ENCODE assay signal across 8 mouse cellular contexts in the genomic region with DNA sequence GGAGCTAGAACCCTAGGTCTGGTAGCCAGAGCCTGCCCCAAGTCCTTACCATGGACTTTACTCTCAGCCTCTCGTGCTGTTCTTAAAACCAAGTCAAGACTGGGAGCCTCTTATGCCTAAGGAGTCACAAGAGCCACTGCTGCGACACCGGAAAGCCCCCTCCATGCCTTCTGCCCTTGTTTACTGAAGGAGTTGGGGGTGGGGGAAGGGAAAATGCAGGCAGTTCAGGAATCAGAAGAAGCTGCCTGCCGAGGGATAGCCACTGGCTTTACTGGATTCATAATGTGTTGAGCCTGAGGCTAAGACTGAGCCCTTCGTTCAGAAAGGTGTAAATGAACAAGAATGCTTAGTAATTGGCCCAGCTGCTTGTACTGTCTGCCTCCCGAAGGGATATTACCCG. TPM values are rescaled to one million over a fixed set of nuclear protein-coding genes. Genes with fewer than 3 reads are reported as not detected.
DNase-seq lines count a peak whose midpoint lies in the region; ATAC-seq lines count a peak whose summit lies in the region.

No protein-coding gene starts in this region.

- ATAC-seq in heart, embryonic 13.5 days (ENCODE audit: extremely low read depth, insufficient number of reproducible peaks, low FRiP score, low TSS enrichment): no peak
- ATAC-seq in hindbrain, embryonic 13.5 days (ENCODE audit: low FRiP score): no peak

- peaks cover 10% of the 10 kb centered on the region for H3K27me3 ChIP-seq in heart, embryonic 13.5 days (replicated peaks)
- H3K27me3 ChIP-seq in hindbrain, embryonic 13.5 days: peaks cover 11% of the 10 kb centered on the region
- H3K27me3 ChIP-seq in midbrain, embryonic 10.5 days (ENCODE audit: low read depth, poor library complexity, severe bottlenecking): no peaks in the 10 kb centered on the region

- peak overlapping the region; percentile 96 for H3K9ac ChIP-seq in heart, embryonic 13.5 days
- peak overlapping the region; percentile 95 for H3K9ac ChIP-seq in hindbrain, embryonic 13.5 days

- H3K4me3 ChIP-seq in heart, embryonic 13.5 days: peak overlapping the region; percentile 89
- H3K4me3 ChIP-seq in hindbrain, embryonic 13.5 days: peak overlapping the region; percentile 75
- H3K4me3 ChIP-seq in midbrain, embryonic 10.5 days: peak overlapping the region; percentile 97

- peaks cover 52% of the 10 kb centered on the region for H3K4me1 ChIP-seq in heart, embryonic 13.5 days
- peaks cover 38% of the 10 kb centered on the region for H3K4me1 ChIP-seq in hindbrain, embryonic 13.5 days (replicated peaks)
- peaks cover 48% of the 10 kb centered on the region for H3K4me1 ChIP-seq in midbrain, embryonic 10.5 days

- DNase-seq in heart, postnatal 4 days: no peak
- DNase-seq in R1 (ENCODE audit: low read depth, low spot score): peak; percentile 57
- no peak for DNase-seq in midbrain, embryonic 10.5 days (ENCODE audit: low spot score)
- DNase-seq in right cerebral cortex, postnatal 14 days: no peak
- DNase-seq in spleen, adult 12 weeks (ENCODE audit: low spot score): no peak
- DNase-seq in cerebellum, adult 11-12 months: no peak

- peaks cover 19% of the 10 kb centered on the region for H3K36me3 ChIP-seq in heart, embryonic 13.5 days
- peaks cover 24% of the 10 kb centered on the region for H3K36me3 ChIP-seq in hindbrain, embryonic 13.5 days
- H3K36me3 ChIP-seq in midbrain, embryonic 10.5 days: peaks cover 26% of the 10 kb centered on the region

- 0 out of 2 replicates have a peak overlapping the region, but pooled peaks have one; percentile 13 for H3K27ac ChIP-seq in heart, embryonic 13.5 days (replicated peaks)
- H3K27ac ChIP-seq in hindbrain, embryonic 13.5 days: peak overlapping the region; percentile 68
- H3K27ac ChIP-seq in midbrain, embryonic 10.5 days (replicated peaks): peak overlapping the region; percentile 96

- 13% methylated on average over 7 of the region's 7 CpGs for WGBS in heart, embryonic 13.5 days
- 7% methylated on average over 7 of the region's 7 CpGs for WGBS in hindbrain, embryonic 13.5 days
- WGBS in midbrain, embryonic 10.5 days: 12% methylated on average over 7 of the region's 7 CpGs

- H3K9me3 ChIP-seq in heart, embryonic 13.5 days: no peaks in the 10 kb centered on the region
- H3K9me3 ChIP-seq in hindbrain, embryonic 13.5 days: no peaks in the 10 kb centered on the region
- H3K9me3 ChIP-seq in midbrain, embryonic 10.5 days (replicated peaks): no peaks in the 10 kb centered on the region

- peak overlapping the region; percentile 98 for H3K4me2 ChIP-seq in heart, embryonic 13.5 days
- H3K4me2 ChIP-seq in hindbrain, embryonic 13.5 days: peak overlapping the region; percentile 99

RNA-seq across cellular contexts. Expression of a gene that starts 0.4 kb away (rescaled TPM):
- polyA plus RNA-seq in heart, embryonic 13.5 days (2015; fragmentation: Nextera tagmentation; extraction: Ambion mirVana): 68.4 and 71.2 TPM in 2 replicates
- 10 to 100 TPM; 42.4 to 43.3 TPM for total RNA-seq in heart, postnatal 4 days (2021)
- polyA plus RNA-seq in hindbrain, embryonic 13.5 days (2015; fragmentation: Nextera tagmentation; extraction: Ambion mirVana): 100 and 103 TPM in 2 replicates
- polyA plus RNA-seq in midbrain, embryonic 10.5 days (2016; fragmentation: Nextera tagmentation; extraction: Ambion mirVana): 116 and 118 TPM in 2 replicates

RNA-seq across cellular contexts. Expression of a gene that starts 29.7 kb away (rescaled TPM):
- 12.3 and 12.4 TPM in 2 replicates for polyA plus RNA-seq in heart, embryonic 13.5 days (2015; fragmentation: Nextera tagmentation; extraction: Ambion mirVana)
- total RNA-seq in heart, postnatal 4 days (2021): 1 to 10 TPM; 8.0 to 8.3 TPM
- polyA plus RNA-seq in hindbrain, embryonic 13.5 days (2015; fragmentation: Nextera tagmentation; extraction: Ambion mirVana): 10.0 and 12.3 TPM in 2 replicates
- polyA plus RNA-seq in midbrain, embryonic 10.5 days (2016; fragmentation: Nextera tagmentation; extraction: Ambion mirVana): 9.4 and 11.3 TPM in 2 replicates

Comparison
In these comparisons a context has a peak if more than half of its experiments do, and no peak if none do; other contexts are left out.
1. H3K27ac ChIP-seq: peak in every context shown above with its lines; median percentile 96 in midbrain, embryonic 10.5 days; 68 in hindbrain, embryonic 13.5 days; 13 in heart, embryonic 13.5 days.